ENCODE assay signal across 26 mouse cellular contexts in the genomic region with DNA sequence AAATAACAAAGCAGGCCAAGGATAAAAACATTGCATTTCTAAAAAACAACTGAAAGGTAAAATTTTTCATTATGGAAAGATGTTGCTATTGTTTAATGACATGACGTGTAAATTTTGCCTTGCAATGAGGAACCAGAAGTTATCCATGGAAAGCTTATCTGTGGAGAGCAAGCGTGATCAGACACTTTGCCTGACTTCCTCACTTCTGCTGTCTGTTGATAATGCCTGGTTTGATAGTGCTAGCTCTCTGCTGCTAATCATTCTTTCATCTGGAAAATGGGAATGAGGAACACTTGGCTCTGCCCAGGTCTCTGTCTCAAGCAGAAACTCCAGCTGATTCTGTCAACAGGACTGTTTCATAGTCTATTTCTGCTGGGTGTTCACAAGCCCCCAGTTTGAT.
"Had no signal": no experiment of that assay in that cellular context is flagged by ENCODE, and none has a peak within 500 bp of the region (broad histone marks: within the 10 kb centered on the region; RNA-seq: fewer than 3 reads in every experiment).

No protein-coding gene starts in this region.

- H3K4me2 ChIP-seq: heart, embryonic 12.5 days; hindbrain, embryonic 12.5 days; hindbrain, embryonic 14.5 days; intestine, embryonic 15.5 days; limb, embryonic 13.5 days; limb, embryonic 15.5 days; liver, embryonic 15.5 days had no signal

- H3K9me3 ChIP-seq: heart, embryonic 10.5 days; heart, embryonic 12.5 days; hindbrain, embryonic 10.5 days; hindbrain, embryonic 12.5 days; intestine, embryonic 15.5 days; limb, embryonic 13.5 days; limb, embryonic 15.5 days; liver, embryonic 15.5 days had no signal

- ATAC-seq: hindbrain, embryonic 16.5 days; inflammation-experienced regulatory T-cells, adult 6 months; intestine, embryonic 15.5 days; intestine, postnatal 0 days had no signal

- H3K27ac ChIP-seq: gastrocnemius, adult 2 months; heart, embryonic 10.5 days; hindbrain, embryonic 10.5 days; hindbrain, embryonic 12.5 days; hindbrain, embryonic 14.5 days; intestine, embryonic 15.5 days; kidney, postnatal 0 days; limb, embryonic 13.5 days; limb, embryonic 15.5 days; liver, embryonic 15.5 days had no signal

- H3K4me1 ChIP-seq: heart, embryonic 10.5 days; heart, embryonic 12.5 days; hindbrain, embryonic 10.5 days; hindbrain, embryonic 12.5 days; intestine, embryonic 15.5 days; limb, embryonic 13.5 days; limb, embryonic 15.5 days; liver, embryonic 15.5 days had no signal

- H3K9ac ChIP-seq: heart, embryonic 12.5 days; hindbrain, embryonic 12.5 days; hindbrain, embryonic 14.5 days; intestine, embryonic 15.5 days; limb, embryonic 13.5 days; limb, embryonic 15.5 days; liver, embryonic 15.5 days had no signal

- DNase-seq: gastrocnemius, adult 2 months; gastrocnemius, postnatal 10 days; gastrocnemius, postnatal 25 days; heart, adult 18-20 months; heart, postnatal 10 days; heart, postnatal 4 days; kidney, adult 18-20 months; kidney, adult 8-10 months; kidney, postnatal 14 days; kidney, postnatal 36 days; layer of hippocampus, adult 9-11 months; layer of hippocampus, postnatal 36 days; left cerebral cortex, postnatal 4 days had no signal

- H3K4me3 ChIP-seq: gastrocnemius, adult 2 months; heart, embryonic 10.5 days; heart, embryonic 12.5 days; hindbrain, embryonic 10.5 days; hindbrain, embryonic 12.5 days; intestine, embryonic 15.5 days; limb, embryonic 13.5 days; limb, embryonic 15.5 days; liver, embryonic 15.5 days had no signal

- H3K27me3 ChIP-seq: heart, embryonic 12.5 days; hindbrain, embryonic 12.5 days; intestine, embryonic 15.5 days; limb, embryonic 13.5 days; limb, embryonic 15.5 days; liver, embryonic 15.5 days had no signal

- H3K36me3 ChIP-seq: heart, embryonic 10.5 days; heart, embryonic 12.5 days; hindbrain, embryonic 10.5 days; hindbrain, embryonic 12.5 days; intestine, embryonic 15.5 days; limb, embryonic 13.5 days; limb, embryonic 15.5 days; liver, embryonic 15.5 days had no signal
